Mouse (Mus musculus): ENCODE results near the gene Supt4a. TPM values are rescaled to one million over a fixed set of nuclear protein-coding genes. Genes with fewer than 3 reads are reported as not detected.

The Supt4a gene
- total and polyA plus RNA-seq, 3 experiments, result 15.4 to 155 (median 64.1) TPM

DNA sequence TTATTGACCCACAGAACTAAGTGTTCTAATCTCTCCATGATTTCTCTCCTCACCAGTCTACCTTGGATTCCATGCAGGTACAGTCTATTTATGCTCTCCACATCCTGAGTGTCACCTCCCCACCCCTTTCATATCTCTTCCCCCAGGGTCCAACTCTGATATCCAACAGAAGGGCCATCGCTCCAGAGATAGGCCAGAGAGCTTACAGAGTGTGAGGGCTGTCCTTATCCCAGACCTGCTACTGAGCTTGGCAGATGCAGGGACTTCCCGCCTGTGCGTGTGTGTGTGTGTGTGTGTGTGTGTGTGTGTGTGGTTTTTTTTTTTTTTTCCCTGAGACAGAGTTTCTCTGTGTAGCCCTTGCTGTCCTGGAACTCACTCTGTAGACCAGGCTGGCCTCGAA lies 31.4 kb downstream of the Supt4a start:
- 0 out of 2 replicates have a peak, but pooled peaks cover 3% of the 10 kb centered on the region for H3K4me1 ChIP-seq (ENCODE audit: insufficient read depth, low read depth, low read length)
- TF ChIP-seq GATA1 (IDR thresholded peaks at IDR 0.05; ENCODE audit: borderline replicate concordance, low read length) (no peak), CTCF (IDR thresholded peaks at IDR 0.05; ENCODE audit: low read depth, low read length) (no peak), TAL1 (conservative IDR thresholded peaks at IDR 0.05; ENCODE audit: low read depth, low read length) (no peak), POLR2AphosphoS5 (IDR thresholded peaks at IDR 0.05; ENCODE audit: insufficient replicate concordance, low read depth, low read length) (no peak), GATA2 (IDR thresholded peaks at IDR 0.05; ENCODE audit: borderline replicate concordance, low read depth, low read length) (no peak)
- peaks cover 33% of the 10 kb centered on the region for H3K27me3 ChIP-seq (ENCODE audit: insufficient read depth, low read length)
- ATAC-seq (ENCODE audit: extremely low read depth, insufficient number of reproducible peaks, low FRiP score, poor library complexity, severe bottlenecking) (no peak), DNase-seq (ENCODE audit: low spot score) (no peak)
- peaks cover 35% of the 10 kb centered on the region for H3K36me3 ChIP-seq (replicated peaks)
- peaks cover 8% of the 10 kb centered on the region for H3K9me3 ChIP-seq (replicated peaks)
- H3K4me3 ChIP-seq (ENCODE audit: low read depth, low read length), result no peak overlapping the region

DNA sequence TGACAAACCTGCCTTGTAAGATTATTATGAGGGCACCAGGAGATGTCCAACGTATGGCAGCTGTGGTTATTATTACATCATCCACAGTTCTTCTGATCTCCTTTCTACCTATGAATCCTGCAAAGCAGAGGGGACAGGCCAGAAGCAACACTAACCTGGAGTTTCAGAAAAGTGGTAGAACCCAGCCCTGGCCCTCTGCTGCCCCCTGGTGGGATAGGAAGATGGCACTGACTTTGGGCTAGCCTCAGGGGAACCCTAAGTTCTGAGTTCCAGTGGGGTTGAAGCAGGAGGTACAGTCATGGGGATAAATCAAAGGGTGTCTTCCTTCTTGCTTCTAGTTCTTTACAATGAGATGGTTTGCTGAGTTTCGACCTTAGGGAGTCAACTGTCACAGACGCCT lies 33.6 kb downstream of the Supt4a start:
- H3K4me3 ChIP-seq (ENCODE audit: low read depth, low read length), result no peak overlapping the region
- H3K27me3 ChIP-seq (ENCODE audit: insufficient read depth, low read length), result peaks cover 13% of the 10 kb centered on the region
- H3K9me3 ChIP-seq (replicated peaks), result no peaks in the 10 kb centered on the region
- ATAC-seq (ENCODE audit: extremely low read depth, insufficient number of reproducible peaks, low FRiP score, poor library complexity, severe bottlenecking), result no peak
- peak; percentile 57 for DNase-seq (ENCODE audit: low spot score)
- peaks cover 45% of the 10 kb centered on the region for H3K36me3 ChIP-seq (replicated peaks)
- 0 out of 2 replicates have a peak, but pooled peaks cover 3% of the 10 kb centered on the region for H3K4me1 ChIP-seq (ENCODE audit: insufficient read depth, low read depth, low read length)
- TF ChIP-seq GATA1 (IDR thresholded peaks at IDR 0.05; ENCODE audit: borderline replicate concordance, low read length) (no peak), GATA2 (IDR thresholded peaks at IDR 0.05; ENCODE audit: borderline replicate concordance, low read depth, low read length) (no peak), POLR2AphosphoS5 (IDR thresholded peaks at IDR 0.05; ENCODE audit: insufficient replicate concordance, low read depth, low read length) (no peak), CTCF (IDR thresholded peaks at IDR 0.05; ENCODE audit: low read depth, low read length) (peak; percentile 75), TAL1 (conservative IDR thresholded peaks at IDR 0.05; ENCODE audit: low read depth, low read length) (no peak)

DNA sequence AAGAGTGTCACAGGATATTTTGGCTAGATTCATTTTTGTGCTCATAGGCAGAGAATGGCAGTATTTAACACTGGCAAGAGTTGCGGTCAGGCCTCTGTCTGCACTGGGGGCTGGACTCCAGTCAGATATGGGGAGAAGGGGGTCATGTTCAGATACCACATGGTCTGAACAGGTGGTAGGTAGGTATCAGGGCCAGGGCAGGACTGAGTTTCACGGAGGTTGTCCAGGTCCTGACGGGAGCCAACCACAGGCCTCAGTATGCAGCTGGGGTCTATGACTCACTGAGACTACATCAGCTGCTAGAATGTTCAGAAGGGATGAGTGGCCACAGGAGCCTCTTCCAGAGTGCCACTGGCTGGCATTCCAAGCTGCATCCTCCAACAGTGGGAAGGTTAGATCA lies 35.0 kb downstream of the Supt4a start:
- ATAC-seq (ENCODE audit: extremely low read depth, insufficient number of reproducible peaks, low FRiP score, poor library complexity, severe bottlenecking) (no peak), DNase-seq (ENCODE audit: low spot score) (no peak)
- H3K4me1 ChIP-seq (ENCODE audit: insufficient read depth, low read depth, low read length), result no peaks in the 10 kb centered on the region
- no peak for TF ChIP-seq CTCF (IDR thresholded peaks at IDR 0.05; ENCODE audit: low read depth, low read length)
- TF ChIP-seq GATA1 (IDR thresholded peaks at IDR 0.05; ENCODE audit: borderline replicate concordance, low read length), result no peak
- no peak for TF ChIP-seq GATA2 (IDR thresholded peaks at IDR 0.05; ENCODE audit: borderline replicate concordance, low read depth, low read length)
- TF ChIP-seq POLR2AphosphoS5 (IDR thresholded peaks at IDR 0.05; ENCODE audit: insufficient replicate concordance, low read depth, low read length), result no peak
- no peak for TF ChIP-seq TAL1 (conservative IDR thresholded peaks at IDR 0.05; ENCODE audit: low read depth, low read length)
- no peaks in the 10 kb centered on the region for H3K9me3 ChIP-seq (replicated peaks)
- H3K36me3 ChIP-seq (replicated peaks), result peaks cover 51% of the 10 kb centered on the region
- no peak overlapping the region for H3K4me3 ChIP-seq (ENCODE audit: low read depth, low read length)
- H3K27me3 ChIP-seq (ENCODE audit: insufficient read depth, low read length), result peaks cover 4% of the 10 kb centered on the region

DNA sequence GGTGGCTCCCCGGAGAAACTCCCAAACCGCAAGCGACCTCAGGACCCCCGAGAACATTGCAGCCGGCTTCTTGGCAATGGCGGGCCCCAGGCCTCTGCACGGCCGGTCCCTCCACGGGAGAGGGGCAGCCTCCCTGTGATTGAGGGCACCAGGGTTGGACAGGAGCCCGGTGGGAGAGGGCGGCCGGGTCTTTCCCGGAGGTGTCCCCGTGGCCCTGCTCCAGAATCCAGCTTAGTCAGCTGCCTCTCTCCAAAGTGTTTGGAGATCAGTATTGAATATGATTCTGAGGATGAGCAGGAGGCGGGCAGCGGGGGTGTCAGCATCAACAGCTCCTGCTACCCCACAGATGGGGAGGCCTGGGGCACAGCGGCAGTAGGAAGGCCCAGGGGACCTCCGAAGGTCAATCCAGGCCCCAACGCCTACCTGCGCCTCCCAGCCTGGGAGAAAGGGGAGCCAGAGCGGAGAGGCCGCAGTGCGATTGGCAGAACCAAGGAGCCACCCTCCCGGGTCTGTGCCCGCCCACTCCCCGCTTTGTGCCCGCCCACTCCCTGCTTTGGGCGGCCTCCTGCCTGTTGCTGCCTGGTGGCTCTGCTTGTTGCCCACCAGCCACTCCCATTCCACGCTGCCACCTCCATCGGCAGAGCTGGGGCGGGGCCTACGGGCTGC lies 40.9 kb downstream of the Supt4a start:
- H3K9me3 ChIP-seq (replicated peaks), result no peaks in the 10 kb centered on the region
- DNase-seq (ENCODE audit: low spot score) (no peak), ATAC-seq (ENCODE audit: extremely low read depth, insufficient number of reproducible peaks, low FRiP score, poor library complexity, severe bottlenecking) (no peak)
- H3K4me3 ChIP-seq (ENCODE audit: low read depth, low read length), result no peak overlapping the region
- H3K27me3 ChIP-seq (ENCODE audit: insufficient read depth, low read length), result peaks cover 21% of the 10 kb centered on the region
- TF ChIP-seq POLR2AphosphoS5 (IDR thresholded peaks at IDR 0.05; ENCODE audit: insufficient replicate concordance, low read depth, low read length) (no peak), CTCF (IDR thresholded peaks at IDR 0.05; ENCODE audit: low read depth, low read length) (no peak), TAL1 (conservative IDR thresholded peaks at IDR 0.05; ENCODE audit: low read depth, low read length) (no peak), GATA2 (IDR thresholded peaks at IDR 0.05; ENCODE audit: borderline replicate concordance, low read depth, low read length) (no peak), GATA1 (IDR thresholded peaks at IDR 0.05; ENCODE audit: borderline replicate concordance, low read length) (no peak)
- H3K36me3 ChIP-seq (replicated peaks), result peaks cover 64% of the 10 kb centered on the region
- peaks cover 3% of the 10 kb centered on the region; the same call in 1 of the 2 replicates for H3K4me1 ChIP-seq (ENCODE audit: insufficient read depth, low read depth, low read length)

DNA sequence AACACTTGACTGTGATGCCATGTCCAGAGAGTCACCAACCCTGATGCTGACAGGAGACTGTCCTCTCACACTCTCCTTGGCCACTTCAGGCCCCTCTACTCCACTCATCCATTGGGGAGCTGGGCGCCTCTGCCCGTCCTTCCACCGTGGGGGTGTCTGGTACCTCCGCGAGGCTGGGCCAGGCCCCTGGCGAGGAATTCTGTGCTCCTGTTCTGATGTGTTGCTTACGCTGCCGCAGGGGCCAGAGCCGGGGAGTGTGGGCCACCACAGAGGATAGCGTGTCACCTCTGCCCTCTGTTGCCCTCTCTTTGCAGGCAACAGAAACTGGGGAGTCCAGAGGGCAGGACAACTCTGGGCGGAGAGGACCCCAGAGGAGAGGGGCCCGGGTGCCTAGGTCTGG lies 41.6 kb downstream of the Supt4a start:
- Histone ChIP-seq H3K36me3 (replicated peaks) (peaks cover 66% of the 10 kb centered on the region), H3K4me3 (ENCODE audit: low read depth, low read length) (no peak overlapping the region), H3K27me3 (ENCODE audit: insufficient read depth, low read length) (peaks cover 24% of the 10 kb centered on the region)

DNA sequence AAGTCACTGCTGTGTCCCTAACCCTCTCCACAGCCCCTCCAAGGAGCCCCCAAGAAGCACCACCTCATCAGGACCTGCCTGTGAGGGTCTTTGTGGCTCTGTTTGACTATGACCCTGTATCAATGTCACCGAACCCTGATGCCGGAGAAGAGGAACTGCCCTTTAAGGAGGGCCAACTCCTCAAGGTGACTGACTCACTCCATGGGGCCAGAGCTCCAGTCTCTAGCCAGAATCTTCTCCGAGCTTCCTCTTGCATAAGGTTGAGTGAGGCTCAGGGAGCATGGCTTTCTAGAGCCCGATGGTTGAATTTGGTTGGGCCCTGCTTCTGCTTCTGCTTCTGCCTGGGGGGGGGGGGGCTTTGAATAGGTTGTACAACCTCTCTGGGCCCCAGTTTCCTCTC lies 42.0 kb downstream of the Supt4a start:
- peaks cover 65% of the 10 kb centered on the region for H3K36me3 ChIP-seq (replicated peaks)
- H3K27me3 ChIP-seq (ENCODE audit: insufficient read depth, low read length), result peaks cover 25% of the 10 kb centered on the region
- TF ChIP-seq POLR2AphosphoS5 (IDR thresholded peaks at IDR 0.05; ENCODE audit: insufficient replicate concordance, low read depth, low read length) (no peak), GATA1 (IDR thresholded peaks at IDR 0.05; ENCODE audit: borderline replicate concordance, low read length) (no peak), GATA2 (IDR thresholded peaks at IDR 0.05; ENCODE audit: borderline replicate concordance, low read depth, low read length) (no peak), CTCF (IDR thresholded peaks at IDR 0.05; ENCODE audit: low read depth, low read length) (no peak), TAL1 (conservative IDR thresholded peaks at IDR 0.05; ENCODE audit: low read depth, low read length) (no peak)

More for the DNA sequence above, 41.6 kb downstream of the Supt4a start:
- H3K4me1 ChIP-seq (ENCODE audit: insufficient read depth, low read depth, low read length), result peaks cover 6% of the 10 kb centered on the region
- TF ChIP-seq POLR2AphosphoS5 (IDR thresholded peaks at IDR 0.05; ENCODE audit: insufficient replicate concordance, low read depth, low read length), result no peak
- TF ChIP-seq GATA1 (IDR thresholded peaks at IDR 0.05; ENCODE audit: borderline replicate concordance, low read length), result no peak
- no peak for TF ChIP-seq GATA2 (IDR thresholded peaks at IDR 0.05; ENCODE audit: borderline replicate concordance, low read depth, low read length)
- TF ChIP-seq TAL1 (conservative IDR thresholded peaks at IDR 0.05; ENCODE audit: low read depth, low read length), result no peak
- no peak for TF ChIP-seq CTCF (IDR thresholded peaks at IDR 0.05; ENCODE audit: low read depth, low read length)
- no peaks in the 10 kb centered on the region for H3K9me3 ChIP-seq (replicated peaks)
- ATAC-seq (ENCODE audit: extremely low read depth, insufficient number of reproducible peaks, low FRiP score, poor library complexity, severe bottlenecking) (no peak), DNase-seq (ENCODE audit: low spot score) (no peak)

More for the DNA sequence above, 42.0 kb downstream of the Supt4a start:
- Histone ChIP-seq H3K9me3 (replicated peaks) (no peaks in the 10 kb centered on the region), H3K4me1 (ENCODE audit: insufficient read depth, low read depth, low read length) (peaks cover 7% of the 10 kb centered on the region), H3K4me3 (ENCODE audit: low read depth, low read length) (no peak overlapping the region)
- DNase-seq (ENCODE audit: low spot score) (no peak), ATAC-seq (ENCODE audit: extremely low read depth, insufficient number of reproducible peaks, low FRiP score, poor library complexity, severe bottlenecking) (no peak)
